Mouse (Mus musculus) embryonic facial prominence, embryonic 14.5 days (tissue): ENCODE measurements around the gene Col1a2. TPM values are rescaled to one million over a fixed set of nuclear protein-coding genes. Genes with fewer than 3 reads are reported as not detected.

ENCODE experiments used
- ATAC-seq: fragments of 200-750 bp; cut with Nextera tagmentation; 2 replicates; pipeline ENCODE4 v1.8.0; 2017; ENCODE audit warnings: low read depth, moderate number of reproducible peaks, moderate TSS enrichment
- DNase-seq: peaks from one replicate; pipeline ENCODE4 v3.0.0-alpha.2; 2015; ENCODE audit warnings: low spot score
- H3K27ac ChIP-seq: fragments of 300-500 bp; sonication (generic); replicated peaks from 2 replicates; pipeline ENCODE4 v1.5.1; 2014; ENCODE audit warnings: low read depth, mild to moderate bottlenecking, low read length, moderate library complexity
- H3K27me3 ChIP-seq: fragments of 300-500 bp; sonication (generic); replicated peaks from 2 replicates; pipeline ENCODE4 v1.6.1; 2014; ENCODE audit warnings: low read length; ENCODE audit not compliant: control insufficient read depth, insufficient read depth
- H3K36me3 ChIP-seq: fragments of 300-500 bp; sonication (generic); 2 replicates; pipeline ENCODE4 v1.6.1; 2014; ENCODE audit warnings: low read length, mixed read lengths; ENCODE audit not compliant: control insufficient read depth, insufficient read depth
- H3K4me1 ChIP-seq: fragments of 300-500 bp; sonication (generic); 2 replicates; pipeline ENCODE4 v1.6.1; 2014; ENCODE audit warnings: antibody characterized with exemption, low read length; ENCODE audit not compliant: control insufficient read depth, insufficient read depth
- H3K4me2 ChIP-seq: fragments of 300-500 bp; sonication (generic); 2 replicates; pipeline ENCODE4 v1.6.1; 2014; ENCODE audit warnings: low read depth, mild to moderate bottlenecking, low read length, moderate library complexity, mixed read lengths
- H3K4me3 ChIP-seq: fragments of 300-500 bp; sonication (generic); 2 replicates; pipeline ENCODE4 v1.5.1; 2014; ENCODE audit warnings: low read depth, mild to moderate bottlenecking, low read length
- H3K9ac ChIP-seq: fragments of 300-500 bp; sonication (generic); 2 replicates; pipeline ENCODE4 v1.6.1; 2014; ENCODE audit warnings: low read depth, mild to moderate bottlenecking, low read length, moderate library complexity, mixed read lengths
- H3K9me3 ChIP-seq: fragments of 300-500 bp; sonication (generic); 2 replicates; pipeline ENCODE4 v1.6.1; 2016; ENCODE audit warnings: low read length; ENCODE audit not compliant: control insufficient read depth
- WGBS: fragments of 180-500 bp; shearing (Covaris S2); extraction: QIAGEN DNeasy Blood & Tissue Kit; methylation state at CpG from one replicate; pipeline ENCODE4 v1.1.7; 2014; 5-methylcytosine and 5-hydroxymethylcytosine counted together
- polyA plus RNA-seq: library from polyadenylated mRNA; unstranded; fragments of >200 nt; fragmentation: Nextera tagmentation; extraction: Ambion mirVana; gene quantifications from 2 replicates; pipeline ENCODE4 v1.2.1, GENCODE M21; 2014

The Col1a2 gene
- 2,526 and 3,098 TPM in 2 replicates for polyA plus RNA-seq

GRCm38 (mm10) chr6:4504603-4505131 is at the start of gene Col1a2:
Gene Col1a2 (plus strand): TSS chr6:4504814.
- DNase-seq (no peak), ATAC-seq (no peak)
- Histone ChIP-seq H3K4me1 (peaks cover 14% of the 10 kb centered on the region), H3K9ac (peak within 1 kb of the TSS; percentile 80), H3K36me3 (peaks cover 4% of the 10 kb centered on the region), H3K9me3 (no peaks in the 10 kb centered on the region), H3K4me2 (peak within 1 kb of the TSS; percentile 66), H3K27ac (peak within 1 kb of the TSS; percentile 92), H3K4me3 (peak within 1 kb of the TSS; percentile 57), H3K27me3 (no peaks in the 10 kb centered on the region)
- 13% methylated on average over 2 of the region's 3 CpGs for WGBS

- 39% methylated on average over 5 of the region's 5 CpGs for WGBS
- Histone ChIP-seq H3K36me3 (no peaks in the 10 kb centered on the region), H3K4me2 (no peak overlapping the region), H3K27ac (peak overlapping the region; percentile 91), H3K4me3 (no peak overlapping the region), H3K9me3 (no peaks in the 10 kb centered on the region), H3K9ac (no peak overlapping the region), H3K27me3 (no peaks in the 10 kb centered on the region), H3K4me1 (peaks cover 25% of the 10 kb centered on the region)
- ATAC-seq (no peak), DNase-seq (no peak)
These were observed 49.1 kb upstream of the Col1a2 start for GRCm38 (mm10) chr6:4455518-4455917.

- no peak overlapping the region for H3K9ac ChIP-seq
- H3K4me3 ChIP-seq: no peak overlapping the region
- peaks cover 25% of the 10 kb centered on the region for H3K4me1 ChIP-seq
- DNase-seq (peak; percentile 41), ATAC-seq (no peak)
- H3K4me2 ChIP-seq: peak overlapping the region; percentile 28
- peak overlapping the region; percentile 91 for H3K27ac ChIP-seq
- H3K27me3 ChIP-seq: no peaks in the 10 kb centered on the region
- no peaks in the 10 kb centered on the region for H3K36me3 ChIP-seq
- no peaks in the 10 kb centered on the region for H3K9me3 ChIP-seq
- WGBS: 19% methylated on average over 5 of the region's 5 CpGs
These were observed 48.5 kb upstream of the Col1a2 start for GRCm38 (mm10) chr6:4455961-4456617.

- peaks cover 25% of the 10 kb centered on the region for H3K4me1 ChIP-seq
- H3K4me3 ChIP-seq: no peak overlapping the region
- H3K27me3 ChIP-seq: no peaks in the 10 kb centered on the region
- WGBS: 23% methylated on average over 12 of the region's 12 CpGs
- peak overlapping the region; percentile 28 for H3K4me2 ChIP-seq
- H3K9ac ChIP-seq: no peak overlapping the region
- peak overlapping the region; percentile 91 for H3K27ac ChIP-seq
- ATAC-seq: peak; percentile 58
- DNase-seq: peak; percentile 69
- H3K36me3 ChIP-seq: no peaks in the 10 kb centered on the region
- no peaks in the 10 kb centered on the region for H3K9me3 ChIP-seq
These were observed 47.7 kb upstream of the Col1a2 start for GRCm38 (mm10) chr6:4456691-4457447.

GRCm38 (mm10) chr6:4457555-4457996 is 47.0 kb upstream of the Col1a2 start:
- Histone ChIP-seq H3K9me3 (no peaks in the 10 kb centered on the region), H3K36me3 (no peaks in the 10 kb centered on the region), H3K9ac (no peak overlapping the region), H3K27me3 (no peaks in the 10 kb centered on the region), H3K27ac (peak overlapping the region; percentile 91), H3K4me1 (peaks cover 25% of the 10 kb centered on the region), H3K4me3 (no peak overlapping the region), H3K4me2 (peak overlapping the region; percentile 32)
- 12% methylated on average over 6 of the region's 6 CpGs for WGBS
- ATAC-seq (peak; percentile 86), DNase-seq (peak; percentile 97)

GRCm38 (mm10) chr6:4465320-4465719 is 39.3 kb upstream of the Col1a2 start:
- Histone ChIP-seq H3K9ac (no peak overlapping the region), H3K4me2 (no peak overlapping the region), H3K36me3 (no peaks in the 10 kb centered on the region), H3K27ac (no peak overlapping the region; the same call in 1 of the 2 replicates), H3K4me3 (no peak overlapping the region), H3K27me3 (no peaks in the 10 kb centered on the region), H3K9me3 (no peaks in the 10 kb centered on the region), H3K4me1 (no peaks in the 10 kb centered on the region)
- DNase-seq (no peak), ATAC-seq (no peak)
- WGBS: 47% methylated on average over 3 of the region's 3 CpGs

GRCm38 (mm10) chr6:4483577-4483936 is 21.1 kb upstream of the Col1a2 start:
- DNase-seq (no peak), ATAC-seq (no peak; the same call in 1 of the 2 replicates)
- H3K4me3 ChIP-seq: no peak overlapping the region
- H3K9me3 ChIP-seq: no peaks in the 10 kb centered on the region
- peak overlapping the region; percentile 85 for H3K27ac ChIP-seq
- 15% methylated on average over 4 of the region's 4 CpGs for WGBS
- no peaks in the 10 kb centered on the region for H3K27me3 ChIP-seq
- H3K4me1 ChIP-seq: peaks cover 35% of the 10 kb centered on the region
- H3K36me3 ChIP-seq: no peaks in the 10 kb centered on the region
- H3K9ac ChIP-seq: no peak overlapping the region; the same call in 1 of the 2 replicates
- H3K4me2 ChIP-seq: peak overlapping the region; percentile 36

- peak; percentile 91 for DNase-seq
- peak overlapping the region; percentile 85 for H3K27ac ChIP-seq
These were observed 20.5 kb upstream of the Col1a2 start for GRCm38 (mm10) chr6:4483937-4484601.

More at GRCm38 (mm10) chr6:4483937-4484601, 20.5 kb upstream of the Col1a2 start:
- 18% methylated on average over 7 of the region's 7 CpGs for WGBS
- no peak overlapping the region for H3K4me3 ChIP-seq
- H3K4me1 ChIP-seq: peaks cover 40% of the 10 kb centered on the region
- H3K9ac ChIP-seq: no peak overlapping the region; the same call in 1 of the 2 replicates
- ATAC-seq: peak; percentile 74
- no peaks in the 10 kb centered on the region for H3K36me3 ChIP-seq
- no peaks in the 10 kb centered on the region for H3K27me3 ChIP-seq
- peak overlapping the region; percentile 36 for H3K4me2 ChIP-seq
- H3K9me3 ChIP-seq: no peaks in the 10 kb centered on the region
